ENCODE assay signal across 13 mouse cellular contexts in the genomic region with DNA sequence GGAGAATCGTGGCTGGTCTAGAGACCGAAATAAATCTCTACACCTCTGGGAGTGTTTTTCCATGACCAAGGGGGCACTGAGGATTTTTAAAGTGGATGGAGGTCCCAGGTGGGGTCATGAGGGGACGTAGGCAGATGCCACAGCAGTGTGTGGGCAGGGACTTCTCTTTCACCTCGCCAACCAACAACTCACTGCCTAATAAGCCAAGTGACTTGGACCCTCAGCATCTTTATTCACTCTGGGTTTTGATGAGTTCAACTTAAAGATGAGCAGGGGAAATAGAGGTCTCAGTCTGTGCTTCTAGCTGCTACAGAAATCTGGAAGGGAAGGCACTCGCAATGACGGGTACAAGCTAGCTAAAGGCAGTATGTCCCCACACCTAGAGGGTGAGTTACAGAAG.
"Had no signal": no experiment of that assay in that cellular context is flagged by ENCODE, and none has a peak within 500 bp of the region (broad histone marks: within the 10 kb centered on the region; RNA-seq: fewer than 3 reads in every experiment).

No protein-coding gene starts in this region.

- H3K4me3 ChIP-seq: layer of hippocampus, adult 2 months; liver, embryonic 13.5 days; lung, embryonic 15.5 days; megakaryocyte, embryonic 14.5 days; midbrain, embryonic 12.5 days had no signal

- DNase-seq: kidney, postnatal 4 days; liver; liver, embryonic 13.5 days; liver, postnatal 0 days; lung, postnatal 14 days; right cerebral cortex, postnatal 14 days; thymus, postnatal 4 days had no signal

- H3K36me3 ChIP-seq: liver, embryonic 13.5 days; midbrain, embryonic 12.5 days had no signal

- H3K4me2 ChIP-seq: liver, embryonic 13.5 days; lung, embryonic 15.5 days; midbrain, embryonic 12.5 days had no signal

- H3K4me1 ChIP-seq: liver, embryonic 13.5 days; megakaryocyte, embryonic 14.5 days had no signal

- H3K9me3 ChIP-seq: liver, embryonic 13.5 days; lung, embryonic 15.5 days; midbrain, embryonic 12.5 days had no signal

- ATAC-seq: liver, postnatal 0 days had no signal

- H3K9ac ChIP-seq: liver, embryonic 13.5 days; liver, postnatal 0 days; lung, embryonic 15.5 days; midbrain, embryonic 12.5 days had no signal

- H3K27me3 ChIP-seq: liver, embryonic 13.5 days; lung, embryonic 15.5 days; megakaryocyte, embryonic 14.5 days; midbrain, embryonic 12.5 days had no signal

- H3K27ac ChIP-seq: kidney, postnatal 0 days; layer of hippocampus, adult 2 months; liver, embryonic 13.5 days; lung, embryonic 15.5 days; macrophage; midbrain, embryonic 12.5 days had no signal
